ENCODE assay signal across 20 mouse cellular contexts in the genomic region with DNA sequence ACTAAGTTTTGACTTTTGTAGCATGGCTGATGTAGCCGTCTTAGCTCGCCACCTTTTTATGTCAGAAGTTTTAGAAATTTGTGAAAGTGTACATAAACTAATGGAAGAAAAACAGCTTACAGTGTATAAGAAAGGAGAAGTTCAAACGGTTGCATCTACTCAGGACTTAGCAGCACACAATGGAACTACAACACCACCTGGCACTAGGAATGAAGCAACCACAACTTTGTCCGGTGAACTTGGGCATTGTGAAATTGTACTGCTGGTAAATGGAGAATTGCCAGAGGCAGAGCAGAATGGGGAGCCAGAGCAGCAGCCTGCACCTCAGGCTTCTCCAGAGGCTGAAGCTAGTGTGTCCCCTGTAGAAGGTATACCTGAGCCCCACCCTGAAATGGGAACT.
"Had no signal": no experiment of that assay in that cellular context is flagged by ENCODE, and none has a peak within 500 bp of the region (broad histone marks: within the 10 kb centered on the region; RNA-seq: fewer than 3 reads in every experiment).

No protein-coding gene starts in this region.

- H3K4me3 ChIP-seq: intestine, embryonic 15.5 days; kidney, embryonic 15.5 days; limb, embryonic 13.5 days; liver, embryonic 12.5 days; liver, embryonic 15.5 days had no signal

- ATAC-seq: intestine, embryonic 15.5 days; liver, embryonic 12.5 days had no signal

- H3K4me2 ChIP-seq: intestine, embryonic 15.5 days; kidney, embryonic 15.5 days; limb, embryonic 13.5 days; liver, embryonic 12.5 days; liver, embryonic 15.5 days; midbrain, embryonic 11.5 days had no signal

- DNase-seq: kidney, adult 11 months; kidney, adult 8-10 months; kidney, postnatal 10 days; kidney, postnatal 36 days; layer of hippocampus, postnatal 36 days; left cerebral cortex, postnatal 4 days; lung, adult 2 months; midbrain, embryonic 14.5 days; right cerebral cortex, adult 18-20 months; right cerebral cortex, postnatal 25 days; spleen, adult 18-20 months; thymus, adult 18-20 months; thymus, postnatal 36 days had no signal

- H3K27me3 ChIP-seq: intestine, embryonic 15.5 days; kidney, embryonic 15.5 days; limb, embryonic 13.5 days; liver, embryonic 12.5 days; liver, embryonic 15.5 days had no signal

- H3K9ac ChIP-seq: intestine, embryonic 15.5 days; kidney, embryonic 15.5 days; limb, embryonic 13.5 days; liver, embryonic 12.5 days; liver, embryonic 15.5 days had no signal

- H3K27ac ChIP-seq: intestine, embryonic 15.5 days; kidney, embryonic 15.5 days; limb, embryonic 13.5 days; liver, embryonic 12.5 days; liver, embryonic 15.5 days; macrophage had no signal

- H3K4me1 ChIP-seq: intestine, embryonic 15.5 days; kidney, embryonic 15.5 days; limb, embryonic 13.5 days; liver, embryonic 12.5 days; liver, embryonic 15.5 days had no signal

- H3K9me3 ChIP-seq: intestine, embryonic 15.5 days; kidney, embryonic 15.5 days; limb, embryonic 13.5 days; liver, embryonic 12.5 days; liver, embryonic 15.5 days had no signal
